Mouse (Mus musculus) kidney, adult 2 months (tissue): ENCODE measurements around the gene Col1a1.

Source experiments
- CTCF ChIP-seq: fragments of 200-500 bp; conservative IDR thresholded peaks from 2 replicates; pipeline ENCODE4 v1.5.1; 2011; ENCODE audit warnings: low read depth, mild to moderate bottlenecking, control low read depth, low read length, moderate library complexity, mixed read lengths; ENCODE audit not compliant: insufficient read depth, insufficient read length
- POLR2A ChIP-seq: fragments of 200-500 bp; IDR thresholded peaks from one replicate; pipeline ENCODE4 v1.6.1; 2011; ENCODE audit warnings: low read depth, low read length, control low read depth

DNA sequence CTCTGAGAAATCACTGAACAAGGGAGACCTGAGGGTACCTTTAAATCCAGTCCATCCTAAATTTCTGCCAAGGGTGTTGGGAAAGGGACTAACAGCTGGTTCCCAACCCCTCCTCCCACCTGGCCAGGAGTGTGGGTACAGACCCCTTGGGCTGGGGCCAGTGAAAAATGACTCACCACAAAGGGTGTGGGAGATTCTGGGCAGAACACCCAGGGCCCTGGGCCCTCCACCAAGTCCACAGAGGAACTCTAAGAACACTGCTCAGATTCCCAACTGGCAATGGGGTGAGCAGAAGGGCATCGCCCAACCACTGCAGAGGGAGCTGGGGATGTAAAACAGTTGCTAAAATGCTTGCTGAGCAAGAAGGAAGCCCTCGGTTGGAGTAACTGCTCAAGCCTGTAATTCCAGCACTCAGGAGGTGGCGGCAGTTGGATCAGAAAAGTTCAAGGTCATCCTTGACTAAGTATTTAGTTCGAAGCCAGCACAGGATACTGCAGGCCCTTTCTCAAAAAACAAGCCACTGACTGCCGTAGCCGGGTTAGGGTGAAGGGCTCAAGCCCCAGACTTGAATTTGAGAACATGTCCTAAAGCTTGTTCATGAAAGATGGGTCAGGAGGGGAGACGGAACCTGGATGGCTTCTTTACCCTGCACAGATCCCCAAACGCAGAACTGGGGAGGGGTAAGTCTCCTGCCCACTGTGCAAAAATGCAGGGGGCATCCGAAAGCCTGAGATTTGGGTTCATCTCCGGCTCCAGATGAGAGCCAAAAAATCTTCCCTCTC lies 52.9 kb downstream of the Col1a1 start:
- TF ChIP-seq POLR2A (no peak), CTCF (no peak)
